Mouse (Mus musculus) midbrain, embryonic 16.5 days (tissue): Measurements from ENCODE around the gene Ifitm2. TPM values are rescaled to one million over a fixed set of nuclear protein-coding genes. Genes with fewer than 3 reads are reported as not detected.
A peak's percentile ranks its signal among the peaks of the same experiment; 100 is the strongest.

Experiments
- ATAC-seq: fragments of 200-750 bp; cut with Nextera tagmentation; 2 replicates; pipeline ENCODE4 v1.8.0; 2017; ENCODE audit warnings: moderate TSS enrichment
- H3K27ac ChIP-seq: fragments of 300-500 bp; sonication (generic); 2 replicates; pipeline ENCODE4 v1.5.1; 2014; ENCODE audit warnings: mild to moderate bottlenecking, low read length, mixed read lengths
- H3K27me3 ChIP-seq: fragments of 300-500 bp; sonication (generic); 2 replicates; pipeline ENCODE4 v1.6.1; 2014; ENCODE audit warnings: low read depth, low read length, mixed read lengths; ENCODE audit not compliant: control insufficient read depth, insufficient read depth
- H3K36me3 ChIP-seq: fragments of 300-500 bp; sonication (generic); 2 replicates; pipeline ENCODE4 v1.6.1; 2014; ENCODE audit warnings: mild to moderate bottlenecking, low read length, moderate library complexity, mixed read lengths; ENCODE audit not compliant: control insufficient read depth, insufficient read depth
- H3K4me1 ChIP-seq: fragments of 300-500 bp; sonication (generic); 2 replicates; pipeline ENCODE4 v1.6.1; 2014; ENCODE audit warnings: mild to moderate bottlenecking, low read length, mixed read lengths; ENCODE audit not compliant: control insufficient read depth, insufficient read depth
- H3K4me2 ChIP-seq: fragments of 300-500 bp; sonication (generic); 2 replicates; pipeline ENCODE4 v1.6.1; 2014; ENCODE audit warnings: mild to moderate bottlenecking, low read length, mixed read lengths
- H3K4me3 ChIP-seq: fragments of 300-500 bp; sonication (generic); 2 replicates; pipeline ENCODE4 v1.5.1; 2014; ENCODE audit warnings: low read depth, mild to moderate bottlenecking, low read length, moderate library complexity, mixed read lengths
- H3K9ac ChIP-seq: fragments of 300-500 bp; sonication (generic); 2 replicates; pipeline ENCODE4 v1.6.1; 2014; ENCODE audit warnings: low read depth, low read length, mixed read lengths
- H3K9me3 ChIP-seq: fragments of 300-500 bp; sonication (generic); replicated peaks from 2 replicates; pipeline ENCODE4 v1.6.1; 2014; ENCODE audit warnings: mild to moderate bottlenecking, low read length, mixed read lengths; ENCODE audit not compliant: control insufficient read depth, poor library complexity, severe bottlenecking
- WGBS: fragments of 180-500 bp; shearing (Covaris S2); extraction: QIAGEN DNeasy Blood & Tissue Kit; methylation state at CpG from one replicate; pipeline ENCODE4 v1.1.7; 2014; 5-methylcytosine and 5-hydroxymethylcytosine counted together
- polyA plus RNA-seq: library from polyadenylated mRNA; unstranded; fragments of >200 nt; fragmentation: Nextera tagmentation; extraction: Ambion mirVana; gene quantifications from 2 replicates; pipeline ENCODE4 v1.2.1, GENCODE M21; 2015

Ifitm2 gene
- polyA plus RNA-seq, 1 experiment from 2014 or later = 129 TPM

- ATAC-seq = no peak
- 66% methylated on average over 6 of the region's 6 CpGs for WGBS
- Histone ChIP-seq H3K9me3 (no peaks in the 10 kb centered on the region), H3K9ac (no peak overlapping the region), H3K27me3 (no peaks in the 10 kb centered on the region), H3K4me1 (peaks cover 7% of the 10 kb centered on the region), H3K4me3 (no peak overlapping the region), H3K27ac (no peak overlapping the region), H3K4me2 (no peak overlapping the region), H3K36me3 (no peaks in the 10 kb centered on the region)
Measured at GRCm38 (mm10) chr7:140956556-140956869, 726 bp upstream of the Ifitm2 start.

GRCm38 (mm10) chr7:140955342-140955741 is 445 bp downstream of the Ifitm2 start:
- peak; percentile 43; the same call in 1 of the 2 replicates for ATAC-seq
- no peaks in the 10 kb centered on the region for H3K9me3 ChIP-seq
- H3K4me3 ChIP-seq = peak overlapping the region; percentile 26
- H3K4me2 ChIP-seq = peak overlapping the region; percentile 47
- H3K27me3 ChIP-seq = no peaks in the 10 kb centered on the region
- H3K27ac ChIP-seq = no peak overlapping the region
- no peaks in the 10 kb centered on the region for H3K36me3 ChIP-seq
- 11% methylated on average over 17 of the region's 17 CpGs for WGBS
- H3K9ac ChIP-seq = peak overlapping the region; percentile 10; the same call in 1 of the 2 replicates
- H3K4me1 ChIP-seq = peaks cover 7% of the 10 kb centered on the region

- Histone ChIP-seq H3K9ac (no peak overlapping the region), H3K4me2 (peak overlapping the region; percentile 47)
- 18% methylated on average over 9 of the region's 9 CpGs for WGBS
Measured at GRCm38 (mm10) chr7:140954733-140955071, 1.1 kb downstream of the Ifitm2 start.

GRCm38 (mm10) chr7:140953800-140954732 is 1.7 kb downstream of the Ifitm2 start:
- Histone ChIP-seq H3K27me3 (no peaks in the 10 kb centered on the region), H3K4me1 (peaks cover 4% of the 10 kb centered on the region; the same call in 1 of the 2 replicates), H3K27ac (no peak overlapping the region), H3K9me3 (no peaks in the 10 kb centered on the region), H3K4me3 (peak overlapping the region; percentile 26; the same call in 1 of the 2 replicates), H3K4me2 (peak overlapping the region; percentile 47), H3K9ac (no peak overlapping the region), H3K36me3 (no peaks in the 10 kb centered on the region)
- no peak for ATAC-seq
- WGBS = 66% methylated on average over 15 of the region's 15 CpGs

More at GRCm38 (mm10) chr7:140954733-140955071, 1.1 kb downstream of the Ifitm2 start:
- Histone ChIP-seq H3K36me3 (no peaks in the 10 kb centered on the region), H3K27me3 (no peaks in the 10 kb centered on the region), H3K9me3 (no peaks in the 10 kb centered on the region), H3K4me1 (peaks cover 7% of the 10 kb centered on the region), H3K4me3 (peak overlapping the region; percentile 26), H3K27ac (no peak overlapping the region)
- ATAC-seq = no peak

- Histone ChIP-seq H3K27ac (no peak overlapping the region), H3K9me3 (no peaks in the 10 kb centered on the region), H3K4me3 (no peak overlapping the region), H3K36me3 (no peaks in the 10 kb centered on the region), H3K4me1 (peaks cover 4% of the 10 kb centered on the region; the same call in 1 of the 2 replicates), H3K4me2 (no peak overlapping the region), H3K27me3 (no peaks in the 10 kb centered on the region), H3K9ac (no peak overlapping the region)
- WGBS = 82% methylated on average over 11 of the region's 11 CpGs
- ATAC-seq = no peak
Measured at GRCm38 (mm10) chr7:140953133-140953532, 2.7 kb downstream of the Ifitm2 start.

GRCm38 (mm10) chr7:140952441-140952840 is 3.3 kb downstream of the Ifitm2 start:
- H3K36me3 ChIP-seq = no peaks in the 10 kb centered on the region
- no peak for ATAC-seq
- 86% methylated on average over 7 of the region's 7 CpGs for WGBS

GRCm38 (mm10) chr7:140951765-140952164 is 4.0 kb downstream of the Ifitm2 start:
- ATAC-seq = no peak
- no peak overlapping the region for H3K27ac ChIP-seq
- 85% methylated on average over 6 of the region's 6 CpGs for WGBS
- H3K9ac ChIP-seq = no peak overlapping the region
- H3K36me3 ChIP-seq = no peaks in the 10 kb centered on the region
- H3K4me1 ChIP-seq = peaks cover 4% of the 10 kb centered on the region; the same call in 1 of the 2 replicates
- H3K27me3 ChIP-seq = no peaks in the 10 kb centered on the region
- no peaks in the 10 kb centered on the region for H3K9me3 ChIP-seq
- no peak overlapping the region for H3K4me3 ChIP-seq
- no peak overlapping the region for H3K4me2 ChIP-seq

More at GRCm38 (mm10) chr7:140952441-140952840, 3.3 kb downstream of the Ifitm2 start:
- H3K27me3 ChIP-seq = no peaks in the 10 kb centered on the region
- no peak overlapping the region for H3K9ac ChIP-seq
- no peaks in the 10 kb centered on the region for H3K9me3 ChIP-seq
- peaks cover 4% of the 10 kb centered on the region; the same call in 1 of the 2 replicates for H3K4me1 ChIP-seq
- no peak overlapping the region for H3K4me2 ChIP-seq
- H3K27ac ChIP-seq = no peak overlapping the region
- H3K4me3 ChIP-seq = no peak overlapping the region

GRCm38 (mm10) chr7:140951051-140951450 is 4.7 kb downstream of the Ifitm2 start:
- ATAC-seq = no peak
- Histone ChIP-seq H3K27ac (no peak overlapping the region), H3K4me2 (no peak overlapping the region), H3K27me3 (no peaks in the 10 kb centered on the region), H3K4me1 (peaks cover 4% of the 10 kb centered on the region; the same call in 1 of the 2 replicates), H3K36me3 (no peaks in the 10 kb centered on the region), H3K9ac (no peak overlapping the region), H3K9me3 (no peaks in the 10 kb centered on the region), H3K4me3 (no peak overlapping the region)
- WGBS = 55% methylated on average over 8 of the region's 8 CpGs

- Histone ChIP-seq H3K4me3 (no peak within 1 kb of the TSS), H3K36me3 (no peaks in the 10 kb centered on the region), H3K4me2 (no peak within 1 kb of the TSS), H3K9me3 (no peaks in the 10 kb centered on the region), H3K27ac (no peak within 1 kb of the TSS), H3K4me1 (no peaks in the 10 kb centered on the region; the same call in 1 of the 2 replicates), H3K27me3 (no peaks in the 10 kb centered on the region), H3K9ac (no peak within 1 kb of the TSS)
- 80% methylated on average over 16 of the region's 16 CpGs for WGBS
- no peak for ATAC-seq
Measured at GRCm38 (mm10) chr7:140949824-140950530, 5.8 kb downstream of the Ifitm2 start, which contains the start of gene Ifitm5. Gene Ifitm5, minus strand, starts transcription at chr7:140950291.
